Mouse (Mus musculus) limb, embryonic 10.5 days (tissue): ENCODE measurements around the gene Cdt1. TPM values are rescaled to one million over a fixed set of nuclear protein-coding genes. Genes with fewer than 3 reads are reported as not detected.
A peak's percentile ranks its signal among the peaks of the same experiment; 100 is the strongest.

Source experiments
- DNase-seq: peaks from one replicate; pipeline ENCODE4 v3.0.0-alpha.2; 2017; ENCODE audit warnings: low spot score
- H3K27ac ChIP-seq: fragments of 300-500 bp; sonication (generic); 2 replicates; pipeline ENCODE4 v1.5.1; 2016; ENCODE audit warnings: mild to moderate bottlenecking
- H3K27me3 ChIP-seq: fragments of 300-500 bp; sonication (generic); 2 replicates; pipeline ENCODE4 v1.6.1; 2016; ENCODE audit warnings: low read depth, mild to moderate bottlenecking; ENCODE audit not compliant: poor library complexity, severe bottlenecking
- H3K36me3 ChIP-seq: fragments of 300-500 bp; sonication (generic); 2 replicates; pipeline ENCODE4 v1.6.1; 2016; ENCODE audit warnings: mild to moderate bottlenecking, moderate library complexity
- H3K4me1 ChIP-seq: fragments of 300-500 bp; sonication (generic); 2 replicates; pipeline ENCODE4 v1.6.1; 2016
- H3K4me3 ChIP-seq: fragments of 300-500 bp; sonication (generic); 2 replicates; pipeline ENCODE4 v1.5.1; 2016; ENCODE audit warnings: mild to moderate bottlenecking, moderate library complexity
- H3K9me3 ChIP-seq: fragments of 300-500 bp; sonication (generic); replicated peaks from 2 replicates; pipeline ENCODE4 v1.6.1; 2016; ENCODE audit warnings: mild to moderate bottlenecking
- WGBS: fragments of 180-500 bp; shearing (Covaris S2); methylation state at CpG from one replicate; pipeline ENCODE4 v1.1.7; 2016; 5-methylcytosine and 5-hydroxymethylcytosine counted together
- polyA plus RNA-seq: library from polyadenylated mRNA; unstranded; fragments of >200 nt; fragmentation: Nextera tagmentation; extraction: Ambion mirVana; gene quantifications from 2 replicates; pipeline ENCODE4 v1.2.1, GENCODE M21; 2016

Cdt1 gene
- 68.9 and 75.6 TPM in 2 replicates for polyA plus RNA-seq

DNA sequence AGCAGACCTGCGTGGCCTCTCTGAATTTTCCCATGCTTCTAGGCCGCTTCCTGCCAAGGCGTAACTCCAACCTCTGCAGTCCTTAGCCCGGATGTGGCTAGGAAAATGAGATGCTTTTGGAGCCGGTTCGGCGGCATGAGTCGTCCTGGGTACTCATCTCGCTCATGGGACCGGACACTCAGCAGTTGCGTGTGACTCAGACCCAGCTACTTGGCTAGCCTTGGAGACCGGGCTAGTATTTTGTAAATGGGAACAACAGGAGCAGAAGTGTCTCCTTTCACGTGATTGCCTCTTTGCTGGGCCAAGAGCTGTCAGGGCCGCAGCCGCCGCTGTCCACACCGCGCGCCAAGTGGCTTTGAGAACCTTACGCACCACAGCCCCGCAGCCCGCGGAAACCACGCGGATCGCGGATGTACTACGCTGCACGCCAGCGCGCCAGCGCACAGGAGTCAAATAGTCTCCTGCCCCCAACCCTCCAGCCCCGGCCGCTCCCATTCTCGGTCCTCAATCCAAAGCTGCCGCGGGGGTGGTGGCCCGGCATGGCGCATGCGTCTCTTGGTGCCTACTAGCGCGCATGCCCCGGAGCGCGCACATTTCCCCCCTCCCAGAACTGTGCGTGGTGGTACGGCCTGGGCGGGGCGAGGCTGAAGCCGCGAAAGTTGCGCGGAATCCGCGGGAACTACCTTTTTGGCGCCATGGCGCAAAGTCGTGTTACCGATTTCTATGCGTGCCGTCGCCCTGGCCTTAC lies at the start of gene Cdt1:
TSS of gene Cdt1 (plus strand) at position 655 of the 748 bp plus-strand sequence.
- Histone ChIP-seq H3K36me3 (peaks cover 42% of the 10 kb centered on the region), H3K27me3 (no peaks in the 10 kb centered on the region), H3K9me3 (no peaks in the 10 kb centered on the region), H3K27ac (peak within 1 kb of the TSS; percentile 98), H3K4me1 (peaks cover 52% of the 10 kb centered on the region), H3K4me3 (peak within 1 kb of the TSS; percentile 98)
- DNase-seq = peak; percentile 99
- under 1% methylated on average over 62 of the region's 62 CpGs for WGBS

DNA sequence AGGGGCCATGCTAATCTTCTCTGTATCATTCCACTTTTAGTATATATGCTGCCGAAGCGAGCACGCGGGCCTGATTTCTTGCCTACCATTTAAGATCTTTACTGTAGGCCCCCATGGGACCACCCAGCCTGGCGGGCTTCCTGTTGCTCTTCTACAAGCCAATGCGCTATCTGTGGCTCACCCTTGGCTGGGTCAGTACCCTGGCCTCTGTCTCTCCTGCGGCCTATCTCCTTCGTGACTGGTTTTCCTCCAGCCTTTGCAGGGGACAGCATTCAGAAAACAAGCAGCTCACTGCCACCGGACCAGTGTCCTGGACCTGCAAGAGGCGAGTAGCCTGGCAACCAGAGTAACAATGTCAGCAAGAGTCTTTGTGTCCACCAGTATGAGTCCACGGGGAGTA lies 47.2 kb upstream of the Cdt1 start:
- H3K27ac ChIP-seq = peak overlapping the region; percentile 56
- 88% methylated on average over 11 of the region's 11 CpGs for WGBS

GRCm38 (mm10) chr8:122522796-122523651 lies 44.8 kb upstream of the Cdt1 start:
- peak overlapping the region; percentile 28 for H3K4me3 ChIP-seq
- no peaks in the 10 kb centered on the region for H3K9me3 ChIP-seq
- DNase-seq = peak; percentile 48
- H3K36me3 ChIP-seq = peaks cover 3% of the 10 kb centered on the region; the same call in 1 of the 2 replicates
- peak overlapping the region; percentile 81 for H3K27ac ChIP-seq
- peaks cover 73% of the 10 kb centered on the region for H3K4me1 ChIP-seq
- no peaks in the 10 kb centered on the region for H3K27me3 ChIP-seq
- WGBS = 47% methylated on average over 14 of the region's 14 CpGs

More for the DNA sequence above, 47.2 kb upstream of the Cdt1 start:
- DNase-seq = no peak
- Histone ChIP-seq H3K4me3 (no peak overlapping the region), H3K4me1 (peaks cover 73% of the 10 kb centered on the region), H3K36me3 (no peaks in the 10 kb centered on the region), H3K27me3 (no peaks in the 10 kb centered on the region), H3K9me3 (no peaks in the 10 kb centered on the region)

DNA sequence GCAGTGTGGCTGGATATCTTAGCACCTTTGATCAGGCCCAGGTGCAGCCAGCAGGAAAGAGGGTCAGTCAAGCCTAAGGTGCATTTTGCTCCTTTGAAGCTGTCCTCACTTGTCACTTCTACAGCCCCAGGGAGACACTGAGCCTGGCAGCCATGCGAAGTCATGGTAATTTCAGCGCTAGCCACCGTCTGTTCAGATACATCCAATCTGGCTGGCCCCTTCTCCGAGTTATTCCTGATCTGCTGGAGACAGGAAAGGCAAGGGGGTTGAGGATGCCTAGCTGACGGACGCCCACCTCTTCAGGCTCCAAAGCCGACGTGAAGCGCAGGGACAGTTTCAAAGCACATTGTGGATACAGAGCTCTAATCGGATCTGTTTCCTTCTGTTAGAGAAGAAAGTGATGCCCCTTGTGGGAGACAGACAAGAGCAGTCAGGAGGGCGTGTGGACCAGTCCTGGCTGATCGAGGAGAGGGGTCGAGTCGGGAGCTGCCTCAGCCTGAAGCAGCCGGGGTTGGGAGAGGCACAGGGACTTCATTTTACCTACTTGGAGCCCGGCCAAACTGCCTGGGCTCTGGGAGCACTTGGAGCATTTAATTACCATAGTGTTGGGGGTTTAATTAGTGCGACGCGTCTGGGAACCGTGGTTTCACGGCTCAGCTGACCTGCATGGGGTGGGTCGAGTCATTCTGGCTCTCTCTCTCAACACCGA lies 44.0 kb upstream of the Cdt1 start:
- whole genome bisulfite sequencing = 25% methylated on average over 23 of the region's 23 CpGs
- Histone ChIP-seq H3K9me3 (no peaks in the 10 kb centered on the region), H3K4me3 (peak overlapping the region; percentile 28), H3K27ac (peak overlapping the region; percentile 81), H3K27me3 (no peaks in the 10 kb centered on the region), H3K36me3 (peaks cover 7% of the 10 kb centered on the region; the same call in 1 of the 2 replicates), H3K4me1 (peaks cover 65% of the 10 kb centered on the region)
- peak; percentile 43 for DNase-seq

- 85% methylated on average over 6 of the region's 6 CpGs for WGBS
- DNase-seq = no peak
- Histone ChIP-seq H3K4me3 (peak overlapping the region; percentile 28), H3K27me3 (no peaks in the 10 kb centered on the region), H3K4me1 (peaks cover 60% of the 10 kb centered on the region), H3K36me3 (peaks cover 7% of the 10 kb centered on the region; the same call in 1 of the 2 replicates), H3K9me3 (no peaks in the 10 kb centered on the region), H3K27ac (peak overlapping the region; percentile 81)
These were observed 43.3 kb upstream of the Cdt1 start for GRCm38 (mm10) chr8:122524506-122524905.

GRCm38 (mm10) chr8:122525004-122525403 lies 42.8 kb upstream of the Cdt1 start:
- H3K4me3 ChIP-seq = no peak overlapping the region
- H3K9me3 ChIP-seq = no peaks in the 10 kb centered on the region
- WGBS = 70% methylated on average over 6 of the region's 6 CpGs
- H3K4me1 ChIP-seq = peaks cover 55% of the 10 kb centered on the region
- no peaks in the 10 kb centered on the region for H3K27me3 ChIP-seq
- peak overlapping the region; percentile 81 for H3K27ac ChIP-seq
- DNase-seq = no peak
- H3K36me3 ChIP-seq = peaks cover 7% of the 10 kb centered on the region; the same call in 1 of the 2 replicates

- 77% methylated on average over 3 of the region's 3 CpGs for WGBS
- Histone ChIP-seq H3K27me3 (no peaks in the 10 kb centered on the region), H3K4me3 (no peak overlapping the region), H3K4me1 (peaks cover 54% of the 10 kb centered on the region), H3K36me3 (peaks cover 7% of the 10 kb centered on the region; the same call in 1 of the 2 replicates), H3K9me3 (no peaks in the 10 kb centered on the region), H3K27ac (peak overlapping the region; percentile 59; the same call in 1 of the 2 replicates)
- no peak for DNase-seq
These were observed 41.7 kb upstream of the Cdt1 start for GRCm38 (mm10) chr8:122526084-122526483.

- peaks cover 7% of the 10 kb centered on the region; the same call in 1 of the 2 replicates for H3K36me3 ChIP-seq
- H3K27me3 ChIP-seq = no peaks in the 10 kb centered on the region
- no peak for DNase-seq
- H3K27ac ChIP-seq = peak overlapping the region; percentile 59
- H3K4me1 ChIP-seq = peaks cover 58% of the 10 kb centered on the region
- WGBS = 65% methylated on average over 7 of the region's 7 CpGs
- 0 out of 2 replicates have a peak overlapping the region, but pooled peaks have one; percentile 4 for H3K4me3 ChIP-seq
- no peaks in the 10 kb centered on the region for H3K9me3 ChIP-seq
These were observed 41.2 kb upstream of the Cdt1 start for GRCm38 (mm10) chr8:122526526-122527170.

DNA sequence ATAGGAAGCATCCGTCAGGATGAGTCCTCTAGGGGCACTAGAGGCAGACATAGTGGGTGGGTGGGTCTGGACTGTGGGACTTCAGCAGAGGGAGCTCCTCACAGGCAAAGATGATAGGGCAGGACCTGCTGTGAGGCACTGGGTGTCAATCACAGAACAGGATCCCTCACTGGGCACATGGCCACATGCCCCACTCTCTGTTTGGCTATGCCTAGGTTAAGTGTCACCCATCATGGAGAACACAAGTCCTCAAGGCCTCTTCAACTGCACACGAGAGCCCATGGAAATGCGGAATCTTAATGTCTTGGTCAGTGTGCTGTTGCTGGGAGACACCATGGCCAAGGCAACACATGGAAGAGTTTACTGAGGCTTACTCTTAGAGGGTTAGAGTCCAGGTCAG lies 39.9 kb upstream of the Cdt1 start:
- H3K36me3 ChIP-seq = peaks cover 7% of the 10 kb centered on the region; the same call in 1 of the 2 replicates
- no peak overlapping the region for H3K27ac ChIP-seq
- DNase-seq = no peak
- WGBS = 98% methylated on average over 3 of the region's 3 CpGs
- no peaks in the 10 kb centered on the region for H3K27me3 ChIP-seq
- H3K4me1 ChIP-seq = peaks cover 66% of the 10 kb centered on the region
- H3K4me3 ChIP-seq = no peak overlapping the region
- H3K9me3 ChIP-seq = no peaks in the 10 kb centered on the region

- 90% methylated on average over 4 of the region's 4 CpGs for WGBS
- peaks cover 60% of the 10 kb centered on the region for H3K4me1 ChIP-seq
These were observed 38.7 kb upstream of the Cdt1 start for GRCm38 (mm10) chr8:122529159-122529558.

DNA sequence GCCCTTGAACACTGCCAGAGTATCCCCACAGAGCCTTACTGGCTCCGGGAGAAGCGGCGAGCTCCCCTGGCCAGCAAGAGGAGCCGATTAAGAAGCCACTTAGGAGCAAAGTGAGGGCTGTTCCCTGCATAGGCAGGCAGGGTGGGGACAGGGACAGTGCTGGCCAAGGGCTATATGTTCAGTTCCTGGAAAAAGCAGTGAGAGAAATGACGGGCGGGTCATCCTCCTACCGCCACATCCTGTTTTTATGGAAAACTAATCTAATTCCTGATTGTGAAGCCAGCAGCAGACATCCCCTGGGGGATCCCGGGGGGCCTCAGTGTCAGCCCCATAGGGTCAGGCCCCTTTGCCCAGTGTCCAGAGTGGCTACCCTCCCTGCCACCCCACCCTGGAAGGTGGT lies 36.5 kb upstream of the Cdt1 start:
- peak overlapping the region; percentile 61 for H3K27ac ChIP-seq
- H3K9me3 ChIP-seq = no peaks in the 10 kb centered on the region
- peaks cover 41% of the 10 kb centered on the region for H3K4me1 ChIP-seq
- peaks cover 7% of the 10 kb centered on the region; the same call in 1 of the 2 replicates for H3K36me3 ChIP-seq
- DNase-seq = no peak
- no peaks in the 10 kb centered on the region for H3K27me3 ChIP-seq
- WGBS = 89% methylated on average over 8 of the region's 8 CpGs
- no peak overlapping the region for H3K4me3 ChIP-seq

More at GRCm38 (mm10) chr8:122529159-122529558, 38.7 kb upstream of the Cdt1 start:
- H3K36me3 ChIP-seq = peaks cover 7% of the 10 kb centered on the region; the same call in 1 of the 2 replicates
- no peaks in the 10 kb centered on the region for H3K9me3 ChIP-seq
- no peak for DNase-seq
- no peak overlapping the region for H3K4me3 ChIP-seq
- no peaks in the 10 kb centered on the region for H3K27me3 ChIP-seq
- no peak overlapping the region for H3K27ac ChIP-seq

GRCm38 (mm10) chr8:122537033-122537432 lies 30.8 kb upstream of the Cdt1 start:
- Histone ChIP-seq H3K36me3 (peaks cover 10% of the 10 kb centered on the region), H3K27ac (peak overlapping the region; percentile 47), H3K27me3 (no peaks in the 10 kb centered on the region)

More at GRCm38 (mm10) chr8:122537033-122537432, 30.8 kb upstream of the Cdt1 start:
- H3K4me3 ChIP-seq = no peak overlapping the region
- 36% methylated on average over 6 of the region's 6 CpGs for WGBS
- peaks cover 37% of the 10 kb centered on the region for H3K4me1 ChIP-seq
- no peaks in the 10 kb centered on the region for H3K9me3 ChIP-seq
- no peak for DNase-seq
